Comparison of ENCODE assay signal across 7 mouse cellular contexts in genomic region chr11:87967692-87968289, GRCm38 (mm10). TPM values are rescaled to one million over a fixed set of nuclear protein-coding genes. Genes with fewer than 3 reads are reported as not detected.
DNase-seq lines count a peak whose midpoint lies in the region; ATAC-seq and TF ChIP-seq lines count a peak whose summit lies in the region.

No protein-coding gene starts in this region.

- peak; percentile 39; the same call in 1 of the 2 replicates for ATAC-seq in intestine, embryonic 16.5 days
- ATAC-seq in midbrain, embryonic 12.5 days (ENCODE audit: low FRiP score, low read depth), result peak; percentile 23; the same call in 1 of the 2 replicates

- peak overlapping the region; percentile 64 for H3K4me2 ChIP-seq in intestine, embryonic 16.5 days (ENCODE audit: low read depth, low read length)
- H3K4me2 ChIP-seq in midbrain, embryonic 12.5 days (replicated peaks), result peak overlapping the region; percentile 41

- no peak overlapping the region for H3K27ac ChIP-seq in intestine, embryonic 16.5 days (ENCODE audit: low read length)
- H3K27ac ChIP-seq in limb, embryonic 10.5 days, result peak overlapping the region; percentile 10; the same call in 1 of the 2 replicates
- no peak overlapping the region for H3K27ac ChIP-seq in midbrain, embryonic 12.5 days (replicated peaks)
- H3K27ac ChIP-seq in small intestine, adult 2 months (ENCODE audit: insufficient read depth, low read depth, low read length), result no peak overlapping the region; the same call in 1 of the 2 replicates

- peak overlapping the region; percentile 34 for H3K4me3 ChIP-seq in intestine, embryonic 16.5 days (ENCODE audit: low read length)
- H3K4me3 ChIP-seq in limb, embryonic 10.5 days, result peak overlapping the region; percentile 36
- peak overlapping the region; percentile 19; the same call in 1 of the 2 replicates for H3K4me3 ChIP-seq in midbrain, embryonic 12.5 days
- peak overlapping the region; percentile 37 for H3K4me3 ChIP-seq in small intestine, adult 2 months (ENCODE audit: low read depth, low read length)

- peak; percentile 81 for TF ChIP-seq CTCF in small intestine, adult 2 months (IDR thresholded peaks at IDR 0.05; ENCODE audit: extremely low read depth, insufficient read length, insufficient replicate concordance, low read depth, low read length)

- no peak for TF ChIP-seq POLR2A in small intestine, adult 2 months (IDR thresholded peaks at IDR 0.05; ENCODE audit: low read depth, low read length)

- H3K27me3 ChIP-seq in intestine, embryonic 16.5 days (replicated peaks; ENCODE audit: control insufficient read depth, insufficient read depth, low read length), result no peaks in the 10 kb centered on the region
- peaks cover 10% of the 10 kb centered on the region; the same call in 1 of the 2 replicates for H3K27me3 ChIP-seq in limb, embryonic 10.5 days (ENCODE audit: low read depth, poor library complexity, severe bottlenecking)
- peaks cover 10% of the 10 kb centered on the region; the same call in 1 of the 2 replicates for H3K27me3 ChIP-seq in midbrain, embryonic 12.5 days
- H3K27me3 ChIP-seq in small intestine, adult 2 months (ENCODE audit: control insufficient read depth, insufficient read depth, low read length), result no peaks in the 10 kb centered on the region

- H3K9me3 ChIP-seq in intestine, embryonic 16.5 days (ENCODE audit: control insufficient read depth, low read length), result no peaks in the 10 kb centered on the region
- no peaks in the 10 kb centered on the region for H3K9me3 ChIP-seq in limb, embryonic 10.5 days (replicated peaks)
- H3K9me3 ChIP-seq in midbrain, embryonic 12.5 days, result no peaks in the 10 kb centered on the region

- H3K4me1 ChIP-seq in intestine, embryonic 16.5 days (ENCODE audit: control insufficient read depth, insufficient read depth, low read length), result peaks cover 9% of the 10 kb centered on the region; the same call in 1 of the 2 replicates
- peaks cover 25% of the 10 kb centered on the region for H3K4me1 ChIP-seq in limb, embryonic 10.5 days
- no peaks in the 10 kb centered on the region for H3K4me1 ChIP-seq in midbrain, embryonic 12.5 days
- H3K4me1 ChIP-seq in small intestine, adult 2 months (ENCODE audit: control insufficient read depth, insufficient read depth, insufficient read length, low read length), result 0 out of 2 replicates have a peak, but pooled peaks cover 2% of the 10 kb centered on the region

- 3% methylated on average over 17 of the region's 17 CpGs for WGBS in intestine, embryonic 16.5 days
- WGBS in limb, embryonic 10.5 days, result 3% methylated on average over 17 of the region's 17 CpGs
- WGBS in midbrain, embryonic 12.5 days, result 2% methylated on average over 17 of the region's 17 CpGs
- WGBS in small intestine, adult 2 months, result under 1% methylated on average over 16 of the region's 17 CpGs

- H3K36me3 ChIP-seq in intestine, embryonic 16.5 days (ENCODE audit: control insufficient read depth, insufficient read depth, low read length), result no peaks in the 10 kb centered on the region
- no peaks in the 10 kb centered on the region for H3K36me3 ChIP-seq in limb, embryonic 10.5 days
- no peaks in the 10 kb centered on the region for H3K36me3 ChIP-seq in midbrain, embryonic 12.5 days
- H3K36me3 ChIP-seq in small intestine, adult 2 months (ENCODE audit: control insufficient read depth, insufficient read depth, low read length), result no peaks in the 10 kb centered on the region

- DNase-seq in adrenal gland, adult 8-10 months, result peak; percentile 60
- peak; percentile 88 for DNase-seq in embryo, embryonic 9.5 days (ENCODE audit: extremely low spot score)
- DNase-seq in gastrocnemius, postnatal 4 days (ENCODE audit: low spot score in 2 of 2), result peak; percentile 58 to 71
- peak; percentile 93 for DNase-seq in limb, embryonic 10.5 days (ENCODE audit: low spot score)

- H3K9ac ChIP-seq in intestine, embryonic 16.5 days (ENCODE audit: low read depth, low read length), result no peak overlapping the region
- no peak overlapping the region for H3K9ac ChIP-seq in midbrain, embryonic 12.5 days (replicated peaks)

RNA-seq across cellular contexts. Expression of gene Dynll2, which starts 19.5 kb away (rescaled TPM):
- 100 to 1,000 TPM; 271 to 301 (median 294) TPM for total RNA-seq in adrenal gland, adult 8-10 months (2022)
- total RNA-seq in gastrocnemius, postnatal 4 days (2021), result 100 to 1,000 TPM; 113 to 114 TPM
- 27.9 and 30.5 TPM in 2 replicates for polyA plus RNA-seq in intestine, embryonic 16.5 days (2015; fragmentation: Nextera tagmentation; extraction: Ambion mirVana)
- polyA plus RNA-seq in limb, embryonic 10.5 days (2016; fragmentation: Nextera tagmentation; extraction: Ambion mirVana), result 22.9 and 25.0 TPM in 2 replicates
- polyA plus RNA-seq in midbrain, embryonic 12.5 days (2016; fragmentation: Nextera tagmentation; extraction: Ambion mirVana), result 38.1 and 40.8 TPM in 2 replicates
- polyA plus RNA-seq in small intestine, adult 2 months (2012; rRNA removed), result 72.7 and 140 TPM in 2 replicates

RNA-seq across cellular contexts. Expression of gene Olfr464, which starts 47.0 kb away (rescaled TPM):
- not detected for total RNA-seq in adrenal gland, adult 8-10 months (2022)
- total RNA-seq in gastrocnemius, postnatal 4 days (2021), result not detected
- not detected in 2 replicates for polyA plus RNA-seq in intestine, embryonic 16.5 days (2015; fragmentation: Nextera tagmentation; extraction: Ambion mirVana)
- not detected in 2 replicates for polyA plus RNA-seq in limb, embryonic 10.5 days (2016; fragmentation: Nextera tagmentation; extraction: Ambion mirVana)
- not detected in 2 replicates for polyA plus RNA-seq in midbrain, embryonic 12.5 days (2016; fragmentation: Nextera tagmentation; extraction: Ambion mirVana)
- polyA plus RNA-seq in small intestine, adult 2 months (2012; rRNA removed), result not detected in 2 replicates
